Mouse (Mus musculus): ENCODE data around the gene Bach1.

DNA sequence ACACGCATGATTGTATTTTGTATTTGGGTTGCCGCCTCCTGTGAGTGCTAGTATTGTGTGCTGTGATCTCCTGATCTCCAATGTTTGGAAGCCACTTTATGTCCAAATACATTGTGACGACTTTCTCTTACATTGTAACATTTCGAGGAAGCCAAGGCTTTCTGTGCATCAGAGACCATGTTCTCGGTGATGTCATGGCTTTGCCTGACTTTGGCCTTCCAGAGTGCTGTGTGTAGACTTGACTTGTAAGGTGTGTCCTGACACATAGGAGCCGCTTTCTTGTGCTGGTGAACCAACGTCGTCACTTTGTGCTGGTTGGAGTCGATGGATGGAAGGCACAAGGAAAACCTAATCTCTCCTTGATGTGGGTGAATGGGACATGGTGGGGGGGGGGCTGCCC lies 15.8 kb downstream of the Bach1 start:
- no peak for TF ChIP-seq CTCF (conservative IDR thresholded peaks at IDR 0.05; ENCODE audit: low read length)
- TF ChIP-seq NANOG (IDR thresholded peaks at IDR 0.05; ENCODE audit: borderline replicate concordance, low read length): no peak

All from E14TG2a.4 (cell line).